Mouse (Mus musculus) megakaryocyte-erythroid progenitor cell, adult 5 weeks (primary cell): ENCODE measurements around the gene Car5a. TPM values are rescaled to one million over a fixed set of nuclear protein-coding genes. Genes with fewer than 3 reads are reported as not detected.

Experiments
- polyA plus RNA-seq: library from polyadenylated mRNA; stranded (reverse); fragments of >175 nt; gene quantifications from 2 replicates; pipeline ENCODE4 v1.2.3, GENCODE M21; 2012

The Car5a gene
- not detected in 2 replicates for polyA plus RNA-seq

GRCm38 (mm10) chr8:121944831-121945230 lies at the start of gene Car5a:
TSS of gene Car5a (minus strand) at chr8:121944904.

GRCm38 (mm10) chr8:121949222-121949800 lies 4.6 kb upstream of the Car5a start, which contains the start of gene Banp:
TSS of gene Banp (plus strand) at chr8:121949750.

GRCm38 (mm10) chr8:121907587-121908248 lies 37.0 kb downstream of the Car5a start, which contains the start of gene Slc7a5:
TSS of gene Slc7a5 (minus strand) at chr8:121907694.

Other genes with a start within 250 kb of the Car5a start
- 0.03 and 0.09 TPM in 2 replicates for gene Jph3, start 215.3 kb downstream of the Car5a start, polyA plus RNA-seq
- gene Klhdc4, start 115.3 kb downstream of the Car5a start, polyA plus RNA-seq: 84.4 and 97.6 TPM in 2 replicates
- gene Slc7a5, start 37.2 kb downstream of the Car5a start, polyA plus RNA-seq: 51.7 and 58.7 TPM in 2 replicates
- gene Banp, start 4.8 kb upstream of the Car5a start, polyA plus RNA-seq: 43.1 and 47.9 TPM in 2 replicates